Mouse (Mus musculus) frontal cortex, postnatal 36 days (tissue): ENCODE results near the gene Stim1.
A peak's percentile ranks its signal among the peaks of the same experiment; 100 is the strongest.
"Not testable (repeated sequence)": the region's sequence is repeated elsewhere in the genome, so short reads cannot be mapped to it uniquely, and the experiment has no call there.

ENCODE experiments used
- DNase-seq, 2 experiments: peaks; one replicate each; pipeline ENCODE4 v3.0.0; 2022; ENCODE audit warnings: low spot score in 2 of 2

The Stim1 gene

DNA sequence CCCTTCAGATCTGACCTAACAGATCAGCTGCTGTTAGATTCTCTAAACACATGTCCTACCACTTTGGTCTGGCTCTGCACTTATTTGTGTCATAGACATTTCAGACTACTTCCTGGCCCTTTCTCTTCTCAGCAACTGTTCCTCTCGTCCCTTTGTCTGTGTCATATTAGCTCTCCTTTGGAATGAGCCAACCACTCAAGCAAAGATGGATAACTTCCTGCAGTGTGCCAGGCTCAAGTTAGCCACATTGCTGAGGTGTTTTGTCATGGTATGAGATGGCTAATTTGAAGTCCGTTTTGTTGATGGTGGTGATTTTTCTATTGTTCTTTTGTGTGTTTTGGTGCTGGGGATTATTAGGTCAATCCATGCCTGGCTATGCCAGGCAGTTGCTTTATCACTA, 93.7 kb downstream of the Stim1 start:
- no peak for DNase-seq

DNA sequence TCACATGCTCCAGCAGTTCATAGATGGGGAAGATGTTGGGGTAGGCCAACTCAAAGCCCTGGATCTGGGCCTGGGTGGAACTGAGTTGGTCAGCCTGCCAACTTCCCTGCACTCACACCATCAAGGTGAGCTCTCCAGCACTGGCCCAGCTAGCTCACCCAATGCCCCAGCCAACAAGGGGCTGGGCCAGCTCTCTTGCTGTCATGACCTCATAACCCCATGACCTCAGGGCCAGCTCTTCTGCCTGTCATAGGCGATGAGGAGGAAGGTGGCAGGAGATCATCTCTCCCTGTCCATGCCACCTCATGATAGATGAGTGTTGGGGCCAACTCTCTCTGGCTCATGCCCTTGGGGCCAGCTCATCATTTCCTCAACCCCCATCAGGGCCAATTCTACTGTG, 96.2 kb downstream of the Stim1 start:
- no peak for DNase-seq

DNA sequence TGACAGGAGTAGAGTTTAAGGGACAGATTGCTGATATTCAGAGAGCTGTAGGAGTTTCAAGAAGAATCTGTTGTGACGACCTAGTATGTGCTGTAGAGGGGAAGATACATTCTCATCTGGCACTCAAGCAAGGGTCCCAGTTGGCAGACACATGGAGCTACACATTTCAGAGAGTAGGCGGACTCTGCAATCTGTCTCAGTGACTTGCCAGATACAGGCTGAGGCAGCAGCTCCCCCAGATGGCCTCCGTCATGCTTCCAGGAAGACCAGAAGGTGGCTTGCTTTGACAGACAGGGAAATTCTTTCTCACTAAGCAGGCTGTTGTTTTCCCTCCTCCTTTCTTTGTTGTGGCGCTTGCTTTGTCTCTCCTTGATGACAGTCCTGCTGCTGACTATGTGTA, 102.1 kb downstream of the Stim1 start:
- peak; percentile 80 to 91 for DNase-seq

DNA sequence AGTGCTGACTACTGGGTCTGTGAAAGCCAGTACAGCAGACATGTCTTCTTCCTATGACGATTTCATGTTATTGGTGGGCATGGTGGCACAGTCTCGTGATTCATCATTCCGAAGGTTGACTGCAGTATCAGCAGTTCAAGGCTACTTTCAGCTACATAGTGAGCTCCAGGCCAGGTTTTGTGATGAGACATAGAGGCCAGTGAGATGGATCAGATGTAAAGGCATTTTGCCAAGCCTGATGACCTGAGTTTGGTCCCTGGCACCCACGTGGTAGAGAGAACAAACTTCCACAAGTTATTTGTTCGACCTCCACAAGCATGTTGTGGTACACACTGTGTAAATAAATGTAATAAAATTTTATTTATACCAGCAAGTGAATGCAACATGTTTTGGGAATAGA, 102.9 kb downstream of the Stim1 start:
- no peak for DNase-seq

DNA sequence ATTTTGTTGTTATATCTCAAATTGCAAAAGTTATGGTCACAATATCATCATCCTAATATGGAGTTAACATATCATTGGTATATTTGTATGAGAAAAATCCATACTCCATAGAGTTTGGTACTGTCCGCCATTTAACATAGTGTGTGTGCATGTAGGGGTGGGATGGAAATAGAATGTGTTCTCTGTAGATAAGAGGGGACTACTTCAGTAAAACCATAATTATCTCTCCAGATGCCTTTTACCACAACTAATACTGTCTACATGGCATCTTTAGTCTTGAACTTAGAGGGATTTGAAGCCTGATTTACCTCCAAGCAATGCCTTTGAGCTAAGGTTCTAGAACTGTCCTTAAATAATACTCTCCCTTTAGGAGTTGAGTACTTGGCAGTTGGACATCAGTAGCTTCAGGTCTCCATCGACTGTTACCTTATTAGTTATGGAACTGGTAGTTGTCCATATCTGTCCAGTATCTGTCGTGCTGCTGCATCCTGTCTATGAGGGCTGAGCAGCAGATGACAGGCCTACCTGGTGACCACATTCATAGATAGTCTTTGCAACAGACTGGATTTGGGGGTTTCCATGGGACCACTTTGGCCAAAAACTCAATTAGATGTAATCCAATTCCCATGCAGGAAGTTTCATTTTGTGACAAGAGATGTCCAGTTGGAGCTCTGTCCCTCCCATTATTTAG, 105.9 kb downstream of the Stim1 start:
- no peak for DNase-seq

DNA sequence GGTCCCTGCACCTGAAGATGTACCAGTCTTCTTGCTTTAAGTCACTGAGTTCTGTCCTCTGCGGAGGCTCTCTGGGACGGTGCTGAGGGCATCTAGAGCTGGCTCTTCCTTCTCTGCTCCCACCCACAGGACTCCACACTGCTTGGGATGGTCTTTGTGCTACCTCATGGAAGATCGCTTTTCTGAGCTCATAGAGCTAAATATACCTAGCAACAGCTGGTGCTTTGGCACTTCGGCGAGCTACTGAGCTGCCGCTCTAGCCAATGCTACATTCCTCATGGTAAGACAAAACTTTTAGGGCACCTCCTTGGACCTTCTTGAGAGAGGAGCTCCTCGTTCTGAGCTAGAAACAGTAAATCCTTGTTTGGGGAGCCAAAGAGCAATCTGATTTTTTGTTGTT, 115.6 kb downstream of the Stim1 start:
- DNase-seq: peak; percentile 21 to 56

DNA sequence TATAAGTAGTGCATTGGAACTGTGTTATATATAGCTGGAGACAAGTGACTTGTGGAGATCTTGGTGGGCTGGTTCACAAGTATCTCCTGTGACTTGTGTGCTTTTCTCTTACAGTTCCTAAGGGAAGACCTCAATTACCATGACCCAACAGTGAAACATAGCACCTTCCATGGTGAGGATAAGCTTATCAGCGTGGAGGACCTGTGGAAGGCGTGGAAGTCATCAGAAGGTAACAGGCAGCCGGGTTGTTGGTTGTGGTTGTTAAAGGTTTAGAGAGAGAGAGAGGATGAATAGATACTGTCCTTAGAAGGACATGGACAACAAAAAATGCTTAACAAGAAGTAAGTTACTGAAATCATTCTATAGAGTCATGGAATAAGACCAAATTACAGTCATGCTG, 118.4 kb downstream of the Stim1 start:
- no peak for DNase-seq

DNA sequence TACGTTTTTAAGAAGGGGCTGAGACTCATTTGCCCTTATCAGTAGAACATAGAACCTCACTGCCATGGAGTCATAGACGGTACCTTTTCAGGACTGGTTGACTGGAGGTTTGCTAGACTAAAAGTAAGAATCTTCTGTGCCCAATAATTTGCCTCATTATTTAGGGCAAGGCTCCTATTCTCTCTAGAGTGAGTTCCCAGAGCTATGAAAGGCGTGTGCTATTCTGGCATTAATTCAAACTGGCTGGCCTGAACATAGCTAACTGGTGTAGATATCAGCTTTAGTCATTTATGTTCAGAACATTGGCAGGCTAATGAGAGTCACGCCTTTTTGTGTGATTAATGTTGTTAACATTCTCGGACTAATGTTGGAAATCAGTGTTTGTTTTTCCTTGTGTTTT, 121.5 kb downstream of the Stim1 start:
- DNase-seq: no peak

DNA sequence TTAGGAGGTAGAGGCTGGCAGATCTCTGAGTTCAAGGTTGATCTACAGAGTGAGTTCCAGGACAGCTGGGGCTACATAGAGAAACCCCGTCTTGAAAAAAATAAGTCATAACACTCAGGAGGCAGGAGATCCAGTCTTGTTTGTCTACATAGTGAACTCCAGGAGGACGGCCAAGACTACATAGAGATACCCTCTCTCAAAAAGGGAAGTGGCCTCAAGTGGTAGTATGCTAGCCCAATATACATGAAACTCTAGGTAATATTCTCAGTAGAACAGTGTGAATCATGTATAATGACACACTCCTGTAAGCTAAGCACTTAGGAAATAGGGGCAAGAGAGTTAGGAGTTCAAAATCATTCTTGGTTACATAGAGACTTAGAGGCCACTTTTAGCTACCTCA, 126.3 kb downstream of the Stim1 start:
- DNase-seq: no peak

DNA sequence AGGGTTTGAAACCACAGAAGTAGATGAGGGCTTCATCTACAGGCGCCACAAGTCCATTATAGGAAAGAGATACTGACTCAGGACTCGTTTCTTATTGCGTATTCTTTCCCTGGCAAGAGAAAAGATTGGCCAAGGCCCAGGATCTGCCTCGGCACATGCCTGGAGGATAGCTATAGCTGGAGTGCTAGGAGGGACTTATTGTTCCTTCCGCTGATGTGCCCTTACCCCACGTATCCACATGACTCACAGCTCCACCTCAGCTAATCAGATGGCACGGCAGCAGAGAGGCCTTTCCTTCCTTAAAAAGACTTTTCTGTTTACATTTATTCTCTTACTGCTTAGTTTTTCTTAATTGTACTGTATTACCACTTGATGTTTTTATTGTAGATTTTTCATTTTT, 128.3 kb downstream of the Stim1 start:
- DNase-seq: no peak

DNA sequence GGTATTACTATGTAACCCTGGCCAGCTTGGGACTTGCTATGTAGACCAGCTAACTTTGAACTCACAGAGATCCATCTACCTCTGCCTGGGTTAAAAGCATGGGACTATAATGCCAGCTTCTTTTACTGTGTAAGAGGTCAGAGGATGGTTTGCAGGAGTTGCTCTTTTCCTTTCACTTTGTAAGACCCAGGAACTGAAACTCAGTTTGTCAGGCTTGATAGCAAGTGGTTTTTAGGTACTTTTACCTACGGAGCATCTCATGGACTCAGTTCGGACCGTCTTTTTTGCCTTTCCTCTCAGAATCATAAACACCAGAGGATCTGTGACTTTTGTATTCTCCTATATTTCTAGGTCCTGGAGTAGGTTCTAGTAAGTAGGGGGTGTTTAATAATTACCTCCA, 128.7 kb downstream of the Stim1 start:
- DNase-seq: no peak

DNA sequence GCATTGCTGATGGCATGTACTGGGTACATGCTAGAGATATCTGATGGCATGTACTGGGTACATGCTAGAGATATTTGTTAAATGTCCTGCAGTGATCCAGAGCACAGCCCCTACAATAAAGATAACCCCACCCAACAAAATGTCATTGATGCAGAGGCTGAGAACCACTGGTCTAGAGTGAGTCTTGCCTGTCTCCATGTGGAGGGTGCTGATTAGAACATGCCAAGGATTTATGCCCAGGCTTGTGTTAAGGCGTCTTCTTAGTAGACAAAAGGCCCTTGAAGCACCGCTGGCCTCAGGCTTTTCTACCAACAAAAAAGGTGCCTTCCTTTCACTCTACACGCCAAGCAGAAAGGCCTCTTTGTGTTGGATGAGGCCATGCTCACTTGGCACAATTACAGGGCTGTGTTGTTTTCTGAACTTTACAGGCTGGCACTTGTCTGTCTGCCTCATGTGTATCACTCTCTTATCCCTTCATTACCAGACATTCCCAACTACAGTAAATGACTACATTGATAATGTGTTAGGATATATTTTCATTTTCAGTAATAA, 131.7 kb downstream of the Stim1 start:
- DNase-seq: no peak

DNA sequence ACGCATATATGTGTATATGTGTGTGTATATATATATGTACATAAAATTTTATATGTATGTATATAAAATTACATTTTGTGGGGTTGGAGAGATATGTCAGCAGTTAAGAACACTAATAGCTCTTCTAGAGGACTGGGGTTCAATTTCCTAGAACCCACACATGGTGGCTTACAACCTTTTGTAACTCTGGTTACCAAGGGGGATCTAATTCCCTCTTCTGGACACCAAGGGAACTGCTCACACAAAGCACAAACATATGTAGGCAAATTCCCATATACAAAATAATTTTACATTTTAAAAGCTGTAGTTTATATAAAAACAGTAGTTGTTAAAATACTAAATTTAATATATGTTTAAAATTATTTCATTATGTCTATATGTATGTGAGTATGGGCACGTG, 136.5 kb downstream of the Stim1 start:
- no peak for DNase-seq

DNA sequence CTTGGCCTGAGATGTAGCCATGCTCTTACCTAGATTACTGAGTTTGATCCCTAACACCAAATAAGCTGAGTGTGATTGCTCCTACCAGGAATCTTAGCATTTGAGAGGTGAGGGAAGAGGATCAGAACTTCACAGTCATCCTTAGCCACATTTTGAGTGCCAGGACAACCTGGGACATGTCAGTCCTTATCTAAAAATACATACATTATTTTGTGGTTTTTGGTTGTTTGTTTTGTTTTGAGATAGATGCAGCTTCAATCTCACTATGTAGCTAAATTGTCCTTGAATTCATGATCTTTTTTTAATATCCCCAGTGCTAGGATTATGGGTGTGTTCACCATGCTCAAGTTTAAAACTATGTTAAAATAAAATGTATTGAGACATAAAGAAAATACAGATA, 139.8 kb downstream of the Stim1 start:
- no peak for DNase-seq

DNA sequence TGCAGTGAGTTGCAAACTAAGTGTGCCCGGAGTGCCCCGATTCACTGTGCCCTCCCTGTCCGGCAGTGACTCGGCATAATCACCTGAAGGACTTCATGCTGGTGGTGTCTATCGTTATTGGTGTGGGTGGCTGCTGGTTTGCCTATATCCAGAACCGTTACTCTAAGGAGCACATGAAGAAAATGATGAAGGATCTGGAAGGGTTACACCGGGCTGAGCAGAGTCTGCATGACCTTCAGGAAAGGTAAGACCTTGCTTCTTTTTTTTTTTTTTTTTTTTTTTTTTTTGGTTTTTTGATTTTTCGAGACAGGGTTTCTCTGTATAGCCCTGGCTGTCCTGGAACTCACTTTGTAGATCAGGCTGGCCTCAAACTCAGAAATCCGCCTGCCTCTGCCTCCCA, 147.7 kb downstream of the Stim1 start:
- not testable (repeated sequence) for DNase-seq

DNA sequence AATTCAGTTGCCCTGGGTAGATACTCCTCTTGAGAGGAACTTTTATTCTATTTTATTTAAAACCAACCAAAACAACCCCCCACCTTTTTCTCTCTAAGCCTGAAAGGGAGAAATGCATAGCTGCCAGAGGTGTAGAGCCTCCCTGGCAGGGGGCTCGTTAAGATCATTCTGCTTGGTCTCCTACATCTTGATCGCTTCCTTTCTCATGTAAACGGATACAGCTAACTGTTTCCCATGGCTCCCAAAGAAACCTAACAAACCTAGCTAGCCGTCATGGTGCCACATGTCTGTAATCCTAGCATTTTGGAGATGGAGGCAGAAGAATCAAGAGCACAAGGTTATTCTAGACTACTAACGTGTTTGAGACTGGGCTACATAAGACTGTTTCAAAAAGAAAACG, 148.2 kb downstream of the Stim1 start:
- DNase-seq: no peak

DNA sequence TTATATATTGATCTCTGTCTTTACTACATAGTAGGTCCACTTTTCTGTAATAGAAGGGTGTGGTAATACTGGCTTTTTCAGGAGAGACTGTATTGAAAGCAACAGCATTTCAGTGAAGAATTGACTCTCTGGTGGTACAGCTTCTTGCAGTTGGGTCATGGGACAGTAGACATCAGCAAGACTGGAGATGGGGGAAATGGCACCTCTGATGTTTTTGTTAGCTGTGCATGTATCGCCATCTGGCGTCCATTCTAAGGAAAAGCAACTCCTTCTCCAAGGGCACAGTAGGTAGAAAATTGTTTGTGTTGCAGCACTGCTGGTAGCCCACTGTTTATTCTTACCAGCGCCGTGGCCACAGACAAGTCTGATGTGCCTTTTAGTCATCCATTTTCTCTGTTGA, 149.8 kb downstream of the Stim1 start:
- peak; percentile 22 to 45 for DNase-seq

DNA sequence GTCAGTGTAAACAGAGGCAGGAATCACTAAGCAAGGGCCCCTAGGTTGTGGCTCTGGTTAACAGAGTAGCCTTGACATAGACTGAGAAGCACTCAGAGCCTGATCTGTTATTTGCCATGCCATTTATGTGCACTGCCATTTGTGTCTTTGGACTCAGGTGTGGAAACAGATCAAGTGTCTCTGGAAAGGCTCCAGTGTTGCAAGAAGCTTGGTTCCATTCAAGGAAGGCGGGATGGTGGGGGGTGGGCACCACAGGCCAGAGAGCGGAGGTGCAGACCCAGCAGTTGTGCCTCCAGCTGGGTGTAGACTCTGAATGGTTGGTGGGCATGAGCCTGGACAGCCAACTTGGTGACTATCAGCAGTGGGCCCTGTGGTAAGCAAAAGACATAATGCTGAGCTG, 154.4 kb downstream of the Stim1 start:
- no peak for DNase-seq

DNA sequence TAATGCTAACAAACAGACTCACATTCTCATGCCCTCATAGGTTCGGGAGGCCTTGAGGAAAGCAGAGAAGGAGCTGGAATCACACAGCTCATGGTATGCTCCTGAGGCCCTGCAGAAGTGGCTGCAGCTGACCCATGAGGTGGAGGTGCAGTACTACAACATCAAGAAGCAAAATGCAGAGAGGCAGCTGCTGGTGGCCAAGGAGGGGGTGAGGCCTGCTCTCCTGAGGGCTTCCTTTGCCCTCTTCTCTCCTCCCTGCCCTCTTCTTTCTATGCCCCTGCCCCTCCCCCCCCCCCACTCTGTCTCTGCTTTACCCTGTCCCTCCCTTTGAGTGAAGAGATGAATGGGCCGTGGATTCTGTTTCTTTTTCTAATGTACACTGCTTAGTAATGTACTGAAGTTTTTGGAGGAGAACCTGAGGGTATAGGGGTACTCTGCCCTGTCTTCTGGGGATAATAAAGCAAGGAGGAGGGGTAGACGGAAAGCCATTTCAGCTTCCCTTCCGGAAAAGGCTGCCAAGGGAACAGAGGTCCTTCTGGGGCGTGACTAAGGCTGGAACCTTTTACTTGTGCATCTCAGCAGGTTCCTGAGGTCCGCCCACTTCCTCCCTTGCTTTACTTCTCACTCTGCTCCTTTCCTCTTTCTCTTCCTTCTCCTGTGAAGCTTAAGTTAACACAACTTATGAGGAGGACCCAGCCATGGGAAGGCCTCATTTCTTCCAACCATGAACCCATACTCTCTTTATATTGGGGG, 158.5 kb downstream of the Stim1 start:
- DNase-seq: no peak

DNA sequence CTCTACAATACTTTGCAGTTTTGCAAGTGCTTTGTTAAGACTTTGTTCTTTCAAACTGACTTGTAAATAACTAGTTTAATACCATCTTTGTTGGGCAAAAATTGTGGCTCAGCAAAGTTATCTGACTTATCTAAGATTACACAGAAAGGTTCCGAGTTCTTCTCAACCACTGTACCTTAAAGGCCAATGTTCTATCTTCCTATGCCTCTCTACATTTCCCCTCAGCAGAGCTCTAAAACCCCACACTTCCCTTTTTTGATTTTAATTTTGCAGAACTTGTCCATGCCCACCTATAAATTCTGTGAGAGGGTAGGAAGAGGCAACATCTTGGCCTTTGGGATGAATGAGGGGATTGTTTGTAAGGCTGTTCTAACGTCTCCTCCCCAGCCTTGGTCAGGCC, 166.7 kb downstream of the Stim1 start:
- DNase-seq: no peak

DNA sequence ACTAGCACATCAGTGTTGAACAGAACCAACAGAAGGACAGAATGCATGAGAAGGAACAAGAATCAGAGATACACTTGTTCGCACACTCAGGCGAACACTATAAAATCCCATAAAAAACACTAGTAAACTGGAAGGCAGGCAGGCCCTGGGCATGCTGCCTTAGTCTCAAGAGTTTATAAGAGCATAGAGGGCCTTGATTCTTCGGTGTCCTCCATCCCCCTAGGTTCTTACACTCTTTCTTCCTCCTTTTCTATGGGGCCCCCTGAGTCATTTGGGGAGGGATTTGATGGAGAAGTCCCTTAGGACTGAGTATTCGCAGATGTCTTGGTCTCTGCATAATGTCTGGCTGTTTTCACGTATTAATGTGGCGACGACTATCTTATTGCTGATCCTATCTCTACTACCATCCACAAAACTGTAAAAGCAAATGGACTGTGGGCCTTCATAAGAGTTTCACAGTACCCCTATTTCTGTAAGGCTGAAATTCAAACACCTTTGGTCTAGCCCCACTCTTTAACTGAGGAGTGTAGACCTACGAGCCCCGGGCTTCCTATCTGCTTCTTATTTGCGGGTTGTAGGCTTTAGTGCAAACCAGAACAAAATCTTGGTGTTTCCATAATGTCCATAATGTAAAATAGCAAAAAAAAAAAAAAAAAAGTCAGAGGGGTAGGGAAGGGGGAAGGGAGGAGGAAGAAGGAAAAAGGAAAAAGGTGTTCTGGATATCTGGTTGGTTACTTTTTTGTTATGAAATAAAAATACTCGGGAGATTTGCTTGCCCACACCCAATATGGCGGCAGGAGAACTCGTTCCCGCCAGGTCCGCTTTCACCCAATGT, 173.4 kb downstream of the Stim1 start:
- DNase-seq: no peak

DNA sequence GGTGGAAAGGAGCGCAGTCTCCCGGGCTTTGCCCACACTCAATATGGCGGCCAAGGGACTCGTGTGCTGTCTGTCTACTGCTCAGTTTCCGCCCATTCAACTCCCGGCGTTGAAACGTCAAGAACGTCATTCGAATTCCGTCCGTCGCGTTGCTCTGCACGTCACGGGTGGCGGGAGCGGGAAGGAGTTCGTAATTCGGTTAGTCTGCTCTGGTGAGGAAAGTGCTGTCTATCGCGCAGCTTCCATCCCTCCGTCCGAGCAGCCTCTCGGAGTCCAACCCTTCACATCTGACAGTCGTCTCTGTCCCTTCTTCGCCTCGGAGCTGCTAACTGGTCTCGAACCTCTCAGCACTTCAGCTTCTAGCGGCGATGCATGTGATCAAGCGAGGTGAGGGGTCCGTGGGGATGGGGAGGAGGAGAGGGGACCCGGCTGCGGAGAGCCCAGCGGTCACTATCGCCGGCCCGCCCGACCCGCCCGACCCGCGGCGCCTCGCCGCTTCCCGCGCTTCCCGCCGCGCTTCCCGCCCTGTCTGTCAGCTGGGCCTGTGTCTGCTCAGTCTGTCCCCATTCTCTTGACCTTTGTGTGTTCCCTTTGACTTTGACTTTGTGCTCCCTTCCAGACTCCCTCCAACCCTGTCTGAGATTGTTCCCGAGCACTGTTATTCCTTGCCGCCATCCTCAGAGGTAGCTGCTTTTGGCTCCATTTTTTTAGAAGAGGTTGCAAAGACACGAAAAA, 174.2 kb downstream of the Stim1 start, which contains the start of gene Rrm1:
Gene Rrm1 (plus strand): TSS at position 39 of the 735 bp plus-strand sequence.
- DNase-seq: peak; percentile 97 to 98
